Mouse (Mus musculus): Measurements from ENCODE around the gene Cacna1a. TPM values are rescaled to one million over a fixed set of nuclear protein-coding genes. Genes with fewer than 3 reads are reported as not detected.

The Cacna1a gene
- polyA plus RNA-seq, 1 experiment from 2014 or later: 13.8 TPM

DNA sequence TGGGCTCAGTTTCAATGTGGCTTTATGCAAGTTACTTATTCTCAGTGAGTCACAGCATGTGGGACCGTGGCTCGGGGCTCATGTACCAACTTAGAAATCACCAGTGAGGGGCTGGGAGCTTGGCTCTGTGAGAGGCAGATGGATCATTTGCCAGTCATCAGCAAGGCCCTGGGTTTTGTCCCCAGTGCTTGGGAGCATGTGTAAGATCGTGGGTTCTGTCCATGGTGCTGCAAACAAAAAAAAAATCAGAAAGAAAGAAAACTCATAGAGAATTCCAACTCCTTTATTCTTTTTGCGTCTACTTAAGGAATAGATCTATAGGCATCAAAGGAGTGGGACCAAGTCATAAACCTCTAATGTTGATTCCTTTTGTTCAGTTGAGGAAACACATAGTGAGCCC is 80.8 kb downstream of the Cacna1a start:
- H3K9ac ChIP-seq (replicated peaks; ENCODE audit: low read length): no peak overlapping the region
- no peaks in the 10 kb centered on the region for H3K27me3 ChIP-seq (ENCODE audit: control insufficient read depth, insufficient read depth, low read length)
- 88% methylated on average over 4 of the region's 4 CpGs for WGBS
- DNase-seq (no peak), ATAC-seq (ENCODE audit: low FRiP score, low TSS enrichment) (no peak)
- no peak overlapping the region for H3K27ac ChIP-seq (replicated peaks; ENCODE audit: low read depth, low read length)
- no peaks in the 10 kb centered on the region for H3K9me3 ChIP-seq (ENCODE audit: control insufficient read depth, low read length)
- no peak overlapping the region for H3K4me2 ChIP-seq (ENCODE audit: low read length)
- H3K36me3 ChIP-seq (ENCODE audit: control insufficient read depth, insufficient read depth, low read length): peaks cover 14% of the 10 kb centered on the region; the same call in 1 of the 2 replicates
- H3K4me3 ChIP-seq (replicated peaks; ENCODE audit: low read depth, low read length): no peak overlapping the region
- no peaks in the 10 kb centered on the region for H3K4me1 ChIP-seq (ENCODE audit: control insufficient read depth, insufficient read depth, low read length)

DNA sequence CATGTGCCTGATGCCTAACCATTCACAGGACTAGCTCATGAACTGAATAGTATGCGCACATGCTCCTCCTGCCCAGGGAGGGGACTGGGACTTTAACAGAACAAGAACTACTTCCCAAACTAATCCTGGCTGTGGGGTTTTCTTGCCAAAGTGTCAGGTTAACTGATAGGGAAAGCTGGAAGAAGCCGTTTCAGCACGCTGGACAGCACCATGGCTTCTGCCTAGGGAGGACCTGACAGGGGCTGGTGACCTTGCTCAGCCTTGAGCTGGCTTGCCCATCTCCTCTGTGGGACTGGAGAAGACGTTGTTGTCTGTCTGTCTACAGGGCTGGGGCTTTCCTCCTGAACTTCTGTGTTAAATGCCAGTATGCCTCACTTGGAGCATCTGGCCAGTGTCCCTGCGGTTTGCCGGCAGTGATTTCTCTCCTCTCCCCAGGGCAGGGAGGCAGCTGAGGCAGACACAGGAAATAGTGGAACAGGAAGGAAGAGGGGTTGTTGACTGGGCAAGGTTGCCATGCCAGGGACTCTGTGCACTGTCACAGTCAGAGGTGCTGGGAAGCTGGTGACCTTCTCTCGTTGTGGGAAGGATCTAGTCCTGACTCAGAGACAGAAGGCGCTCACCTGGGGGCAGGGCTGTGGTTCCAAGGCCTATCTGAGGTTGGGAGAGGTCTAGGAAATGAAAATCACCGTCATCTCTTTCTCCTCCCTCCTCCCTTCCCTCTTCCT is 83.2 kb downstream of the Cacna1a start:
- 51% methylated on average over 9 of the region's 9 CpGs for WGBS
- no peak for ATAC-seq (ENCODE audit: low FRiP score, low TSS enrichment)
- H3K4me1 ChIP-seq (ENCODE audit: control insufficient read depth, insufficient read depth, low read length): no peaks in the 10 kb centered on the region
- no peak overlapping the region for H3K27ac ChIP-seq (replicated peaks; ENCODE audit: low read depth, low read length)
- DNase-seq: peak; percentile 62
- no peaks in the 10 kb centered on the region for H3K9me3 ChIP-seq (ENCODE audit: control insufficient read depth, low read length)
- no peaks in the 10 kb centered on the region for H3K27me3 ChIP-seq (ENCODE audit: control insufficient read depth, insufficient read depth, low read length)
- no peak overlapping the region for H3K4me3 ChIP-seq (replicated peaks; ENCODE audit: low read depth, low read length)
- no peak overlapping the region for H3K4me2 ChIP-seq (ENCODE audit: low read length)
- peaks cover 2% of the 10 kb centered on the region; the same call in 1 of the 2 replicates for H3K36me3 ChIP-seq (ENCODE audit: control insufficient read depth, insufficient read depth, low read length)
- no peak overlapping the region for H3K9ac ChIP-seq (replicated peaks; ENCODE audit: low read length)

DNA sequence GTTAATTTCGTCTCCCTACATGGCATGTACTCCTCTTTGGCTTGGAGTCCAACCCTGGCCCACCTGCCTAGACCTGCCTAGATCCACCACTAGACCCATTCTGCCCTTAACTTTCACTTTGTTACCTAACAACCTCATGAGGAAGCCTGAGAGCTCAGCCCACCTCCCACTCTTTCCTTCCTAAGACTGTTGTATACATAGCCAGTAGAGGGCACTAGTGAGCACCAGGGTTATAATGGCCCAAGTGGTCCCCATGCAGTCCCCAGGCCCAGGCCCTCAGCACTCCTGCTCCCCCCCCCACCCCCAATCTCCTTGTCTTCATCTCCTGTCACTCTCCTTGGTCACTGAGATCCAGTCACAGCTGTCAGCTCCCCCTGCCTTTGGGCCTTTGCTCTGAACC is 86.2 kb downstream of the Cacna1a start:
- no peak overlapping the region for H3K4me2 ChIP-seq (ENCODE audit: low read length)
- no peaks in the 10 kb centered on the region; the same call in 1 of the 2 replicates for H3K36me3 ChIP-seq (ENCODE audit: control insufficient read depth, insufficient read depth, low read length)
- H3K9me3 ChIP-seq (ENCODE audit: control insufficient read depth, low read length): no peaks in the 10 kb centered on the region
- no peak overlapping the region for H3K9ac ChIP-seq (replicated peaks; ENCODE audit: low read length)
- DNase-seq: no peak
- no peaks in the 10 kb centered on the region for H3K4me1 ChIP-seq (ENCODE audit: control insufficient read depth, insufficient read depth, low read length)
- no peak for ATAC-seq (ENCODE audit: low FRiP score, low TSS enrichment)
- no peaks in the 10 kb centered on the region for H3K27me3 ChIP-seq (ENCODE audit: control insufficient read depth, insufficient read depth, low read length)
- no peak overlapping the region for H3K4me3 ChIP-seq (replicated peaks; ENCODE audit: low read depth, low read length)
- 88% methylated on average over 1 of the region's 1 CpGs for WGBS
- H3K27ac ChIP-seq (replicated peaks; ENCODE audit: low read depth, low read length): no peak overlapping the region

DNA sequence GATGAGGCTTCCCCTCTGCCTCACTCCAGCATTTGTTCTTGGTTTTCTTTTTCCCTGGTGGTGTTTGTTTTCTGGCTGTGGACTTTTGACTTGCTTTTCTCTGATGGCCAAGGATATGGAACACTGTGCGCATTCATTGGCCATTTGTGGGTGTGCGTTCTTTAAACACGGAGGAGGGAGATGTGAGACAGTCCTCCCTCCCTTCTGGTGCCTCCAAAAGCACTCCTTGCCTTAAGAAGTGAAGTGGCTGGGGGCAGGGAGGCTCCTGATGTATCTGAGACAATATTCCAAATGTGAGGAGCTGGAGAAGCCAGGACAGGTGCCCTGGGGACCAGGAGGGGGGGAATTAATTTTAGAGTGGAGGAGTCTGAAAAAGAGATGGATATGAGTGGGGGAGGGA is 89.1 kb downstream of the Cacna1a start:
- no peaks in the 10 kb centered on the region for H3K36me3 ChIP-seq (ENCODE audit: control insufficient read depth, insufficient read depth, low read length)
- ATAC-seq (ENCODE audit: low FRiP score, low TSS enrichment): no peak
- H3K9ac ChIP-seq (replicated peaks; ENCODE audit: low read length): no peak overlapping the region
- no peak overlapping the region for H3K4me2 ChIP-seq (ENCODE audit: low read length)
- H3K4me1 ChIP-seq (ENCODE audit: control insufficient read depth, insufficient read depth, low read length): no peaks in the 10 kb centered on the region
- no peak for DNase-seq
- H3K27me3 ChIP-seq (ENCODE audit: control insufficient read depth, insufficient read depth, low read length): no peaks in the 10 kb centered on the region
- H3K27ac ChIP-seq (replicated peaks; ENCODE audit: low read depth, low read length): no peak overlapping the region
- H3K4me3 ChIP-seq (replicated peaks; ENCODE audit: low read depth, low read length): no peak overlapping the region
- no peaks in the 10 kb centered on the region for H3K9me3 ChIP-seq (ENCODE audit: control insufficient read depth, low read length)
- 69% methylated on average over 3 of the region's 3 CpGs for WGBS

GRCm38 (mm10) chr8:84483004-84483403 is 94.8 kb downstream of the Cacna1a start:
- WGBS: 92% methylated on average over 4 of the region's 4 CpGs
- H3K9me3 ChIP-seq (ENCODE audit: control insufficient read depth, low read length): no peaks in the 10 kb centered on the region
- H3K9ac ChIP-seq (replicated peaks; ENCODE audit: low read length): no peak overlapping the region
- DNase-seq (no peak), ATAC-seq (ENCODE audit: low FRiP score, low TSS enrichment) (no peak)
- no peak overlapping the region for H3K4me3 ChIP-seq (replicated peaks; ENCODE audit: low read depth, low read length)
- no peak overlapping the region for H3K27ac ChIP-seq (replicated peaks; ENCODE audit: low read depth, low read length)
- no peaks in the 10 kb centered on the region for H3K4me1 ChIP-seq (ENCODE audit: control insufficient read depth, insufficient read depth, low read length)
- no peaks in the 10 kb centered on the region for H3K36me3 ChIP-seq (ENCODE audit: control insufficient read depth, insufficient read depth, low read length)
- no peaks in the 10 kb centered on the region for H3K27me3 ChIP-seq (ENCODE audit: control insufficient read depth, insufficient read depth, low read length)
- no peak overlapping the region for H3K4me2 ChIP-seq (ENCODE audit: low read length)

- H3K9ac ChIP-seq (replicated peaks; ENCODE audit: low read length): no peak overlapping the region
- ATAC-seq (ENCODE audit: low FRiP score, low TSS enrichment) (no peak), DNase-seq (no peak)
- H3K27me3 ChIP-seq (ENCODE audit: control insufficient read depth, insufficient read depth, low read length): no peaks in the 10 kb centered on the region
- no peaks in the 10 kb centered on the region for H3K9me3 ChIP-seq (ENCODE audit: control insufficient read depth, low read length)
- no peak overlapping the region for H3K4me3 ChIP-seq (replicated peaks; ENCODE audit: low read depth, low read length)
- H3K4me2 ChIP-seq (ENCODE audit: low read length): no peak overlapping the region
- no peaks in the 10 kb centered on the region for H3K36me3 ChIP-seq (ENCODE audit: control insufficient read depth, insufficient read depth, low read length)
- no peaks in the 10 kb centered on the region for H3K4me1 ChIP-seq (ENCODE audit: control insufficient read depth, insufficient read depth, low read length)
- WGBS: 83% methylated on average over 4 of the region's 4 CpGs
- no peak overlapping the region for H3K27ac ChIP-seq (replicated peaks; ENCODE audit: low read depth, low read length)
These were observed 97.1 kb downstream of the Cacna1a start for GRCm38 (mm10) chr8:84485366-84485765.

DNA sequence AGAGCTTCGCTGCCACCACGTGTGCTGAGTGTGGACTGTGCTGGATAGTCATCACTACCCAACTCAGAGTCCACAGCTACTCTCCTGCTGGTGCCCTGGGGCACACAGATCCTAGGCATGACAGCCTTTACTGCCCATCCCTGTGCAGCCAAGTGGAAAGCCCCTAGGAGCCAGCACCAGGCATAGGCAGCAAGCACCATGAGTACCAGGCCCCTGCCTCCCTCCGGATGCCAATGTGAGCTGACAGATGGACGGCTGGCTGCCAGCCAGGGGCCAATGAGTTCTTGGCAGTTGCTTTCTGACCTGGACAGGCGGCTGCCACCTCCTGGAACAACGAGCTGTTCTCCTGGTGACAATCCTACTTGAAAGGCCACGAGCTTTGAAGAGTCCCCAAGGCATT is 97.6 kb downstream of the Cacna1a start:
- H3K4me2 ChIP-seq (ENCODE audit: low read length): no peak overlapping the region
- no peak overlapping the region for H3K9ac ChIP-seq (replicated peaks; ENCODE audit: low read length)
- no peak for ATAC-seq (ENCODE audit: low FRiP score, low TSS enrichment)
- H3K4me1 ChIP-seq (ENCODE audit: control insufficient read depth, insufficient read depth, low read length): no peaks in the 10 kb centered on the region
- no peak overlapping the region for H3K27ac ChIP-seq (replicated peaks; ENCODE audit: low read depth, low read length)
- no peaks in the 10 kb centered on the region for H3K27me3 ChIP-seq (ENCODE audit: control insufficient read depth, insufficient read depth, low read length)
- 69% methylated on average over 7 of the region's 7 CpGs for WGBS
- no peaks in the 10 kb centered on the region for H3K9me3 ChIP-seq (ENCODE audit: control insufficient read depth, low read length)
- DNase-seq: peak; percentile 63
- no peak overlapping the region for H3K4me3 ChIP-seq (replicated peaks; ENCODE audit: low read depth, low read length)
- H3K36me3 ChIP-seq (ENCODE audit: control insufficient read depth, insufficient read depth, low read length): no peaks in the 10 kb centered on the region

GRCm38 (mm10) chr8:84489223-84489622 is 101.0 kb downstream of the Cacna1a start:
- H3K9ac ChIP-seq (replicated peaks; ENCODE audit: low read length): no peak overlapping the region
- no peak overlapping the region for H3K27ac ChIP-seq (replicated peaks; ENCODE audit: low read depth, low read length)
- H3K4me1 ChIP-seq (ENCODE audit: control insufficient read depth, insufficient read depth, low read length): peaks cover under 1% of the 10 kb centered on the region
- no peak for DNase-seq
- no peaks in the 10 kb centered on the region for H3K9me3 ChIP-seq (ENCODE audit: control insufficient read depth, low read length)
- 81% methylated on average over 3 of the region's 3 CpGs for WGBS
- no peak for ATAC-seq (ENCODE audit: low FRiP score, low TSS enrichment)
- H3K4me3 ChIP-seq (replicated peaks; ENCODE audit: low read depth, low read length): no peak overlapping the region
- no peak overlapping the region for H3K4me2 ChIP-seq (ENCODE audit: low read length)
- H3K27me3 ChIP-seq (ENCODE audit: control insufficient read depth, insufficient read depth, low read length): no peaks in the 10 kb centered on the region
- H3K36me3 ChIP-seq (ENCODE audit: control insufficient read depth, insufficient read depth, low read length): no peaks in the 10 kb centered on the region

GRCm38 (mm10) chr8:84494541-84495084 is 106.4 kb downstream of the Cacna1a start:
- Histone ChIP-seq H3K9me3 (ENCODE audit: control insufficient read depth, low read length) (no peaks in the 10 kb centered on the region), H3K4me2 (ENCODE audit: low read length) (no peak overlapping the region), H3K4me3 (replicated peaks; ENCODE audit: low read depth, low read length) (no peak overlapping the region), H3K36me3 (ENCODE audit: control insufficient read depth, insufficient read depth, low read length) (no peaks in the 10 kb centered on the region), H3K27me3 (ENCODE audit: control insufficient read depth, insufficient read depth, low read length) (no peaks in the 10 kb centered on the region), H3K9ac (replicated peaks; ENCODE audit: low read length) (no peak overlapping the region), H3K27ac (replicated peaks; ENCODE audit: low read depth, low read length) (no peak overlapping the region), H3K4me1 (ENCODE audit: control insufficient read depth, insufficient read depth, low read length) (peaks cover 10% of the 10 kb centered on the region)
- DNase-seq (peak; percentile 84), ATAC-seq (ENCODE audit: low FRiP score, low TSS enrichment) (no peak)
- 30% methylated on average over 6 of the region's 6 CpGs for WGBS

Data from midbrain, embryonic 14.5 days (tissue).